Mouse (Mus musculus) T-helper 2 cell (primary cell): ENCODE measurements around the gene Entpd5.
"Not testable (repeated sequence)": the region's sequence is repeated elsewhere in the genome, so short reads cannot be mapped to it uniquely, and the experiment has no call there.

Experiments used
- in situ Hi-C: fragments of 300-600 bp; cut with MboI, MseI; formaldehyde crosslinking; loops from one replicate; pipeline ENCODE4 v1.15.1; 2025; ENCODE audit warnings: high pct_unique_total_duplicates

The Entpd5 gene

DNA sequence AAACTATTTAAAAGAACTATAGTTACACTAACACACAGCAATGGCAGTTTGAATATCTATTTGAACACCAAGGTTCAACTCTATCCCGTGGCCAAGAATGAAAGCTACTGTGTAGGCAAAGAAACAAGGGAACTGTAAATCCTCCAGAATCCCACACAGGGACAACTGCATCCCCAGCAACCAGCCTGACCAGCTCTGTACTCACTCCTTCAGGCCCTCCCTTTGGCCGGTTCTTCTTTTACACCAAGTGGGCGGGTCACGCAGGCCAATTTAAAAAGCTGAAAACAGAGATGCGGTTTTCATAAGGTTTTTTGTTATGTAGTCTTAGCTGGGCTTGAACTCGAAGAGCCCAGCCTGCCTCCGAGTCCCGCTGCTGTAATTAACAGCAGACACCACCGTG, 9.7 kb downstream of the Entpd5 start:
- in situ Hi-C loops = no loop called here

DNA sequence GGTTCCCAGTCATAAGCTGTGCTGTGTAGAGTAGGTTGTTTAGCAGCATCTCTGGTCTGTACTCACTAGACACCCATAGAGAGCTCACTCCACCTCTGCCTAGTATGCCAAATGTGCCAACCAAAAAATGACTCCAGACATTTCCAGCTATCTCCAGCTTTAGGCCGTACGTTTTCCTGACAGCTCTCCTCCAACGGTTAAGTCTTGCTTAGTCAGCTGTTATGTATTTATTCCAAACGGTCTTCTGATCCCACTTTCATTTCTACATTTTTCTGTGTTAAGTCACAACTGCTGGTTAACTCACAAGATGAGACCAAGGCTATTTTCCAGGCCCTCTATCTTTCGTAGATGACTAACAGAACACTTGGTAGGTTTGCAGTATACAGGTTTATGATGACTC, 10.2 kb downstream of the Entpd5 start:
- in situ Hi-C loops = no loop called here

DNA sequence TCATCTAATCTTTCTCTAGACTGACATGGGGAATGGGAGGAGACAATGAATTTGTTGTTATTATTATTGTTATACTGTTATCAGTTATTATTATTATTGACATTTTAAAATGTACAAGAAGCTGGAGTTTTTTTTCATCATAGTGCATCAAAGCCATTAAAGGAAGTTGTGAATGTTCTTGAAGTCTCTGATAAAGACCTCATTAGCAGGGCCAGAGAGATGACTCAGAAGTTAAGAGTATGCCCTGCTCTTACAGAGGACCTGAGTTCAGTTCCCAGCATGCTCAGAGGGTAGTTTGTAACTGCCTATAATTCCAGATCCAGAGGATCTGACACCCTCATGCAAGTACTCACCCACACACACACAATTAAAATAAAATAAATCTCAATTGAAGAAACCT, 11.1 kb downstream of the Entpd5 start:
- in situ Hi-C loops = no loop called here

DNA sequence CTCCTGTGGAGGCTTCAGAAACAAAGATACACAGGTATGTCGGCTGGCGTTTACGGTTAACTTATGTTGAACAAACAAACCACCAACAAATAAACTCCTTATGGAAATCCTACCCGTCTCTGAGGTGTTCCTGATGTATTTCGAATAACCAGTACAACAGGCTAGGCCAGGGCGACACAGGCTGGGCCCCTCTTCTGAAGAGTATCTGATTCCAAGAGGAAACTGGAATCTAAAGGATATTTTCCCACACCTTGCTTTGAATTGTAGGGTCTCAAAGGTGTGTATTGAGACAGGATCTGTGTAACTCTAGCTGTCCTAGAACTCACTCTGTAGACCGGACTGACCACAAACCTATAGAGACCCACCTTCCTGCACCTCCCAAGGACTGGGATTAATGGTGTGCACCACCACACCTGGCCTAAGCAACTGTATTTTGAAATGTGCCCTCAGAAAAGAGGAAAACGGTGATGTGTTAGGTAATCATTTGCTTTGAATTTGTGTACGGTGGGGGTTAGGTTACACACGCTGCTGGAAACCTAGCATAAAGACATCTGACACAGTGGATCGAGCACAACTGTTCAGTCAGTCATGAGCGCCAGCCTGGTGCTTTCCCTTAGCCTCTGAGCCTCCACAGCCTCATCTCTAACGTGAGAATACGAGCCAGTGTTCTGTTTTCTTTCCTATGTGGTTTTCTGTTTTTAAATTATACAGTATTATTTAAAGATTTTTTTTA, 11.7 kb downstream of the Entpd5 start:
- in situ Hi-C loops = no loop called here

DNA sequence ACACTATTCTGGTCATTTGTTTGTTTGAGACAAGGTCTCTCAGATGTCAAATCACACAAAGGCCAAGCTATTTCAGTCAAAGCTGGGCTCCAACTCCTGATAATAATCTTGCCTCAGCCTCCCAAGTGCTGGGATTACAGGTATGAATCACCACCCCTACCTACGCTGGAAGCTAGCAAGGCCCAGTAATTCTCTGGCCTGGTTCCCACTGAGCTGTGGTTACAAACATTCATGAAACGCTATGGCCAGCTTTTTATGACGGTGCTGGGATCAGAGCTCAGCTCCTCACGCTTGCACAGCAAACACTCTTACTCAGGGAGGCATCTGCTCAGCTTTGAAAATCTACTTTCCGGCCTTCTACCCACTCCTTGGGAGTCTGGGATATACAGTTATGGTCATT, 15.0 kb downstream of the Entpd5 start:
- in situ Hi-C loops = no loop called here

DNA sequence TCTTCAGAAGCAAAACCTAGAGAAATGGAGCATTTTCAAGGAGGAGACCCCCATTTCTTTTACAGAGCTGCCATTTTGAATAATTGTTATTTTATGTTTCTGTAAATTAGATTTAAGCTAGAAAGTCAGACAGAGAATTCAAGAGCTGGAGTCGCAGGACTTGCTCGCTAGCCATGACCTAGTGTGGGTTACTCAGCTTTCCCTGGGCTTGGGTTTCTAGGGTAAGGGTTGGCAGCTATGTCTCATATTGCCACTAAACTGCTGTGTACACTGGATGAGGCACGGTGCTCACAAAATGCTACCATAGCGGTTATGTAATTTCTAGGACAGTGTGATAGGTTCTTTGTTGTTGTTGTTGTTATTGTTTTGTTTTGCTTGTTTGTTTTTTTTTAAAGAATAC, 16.1 kb downstream of the Entpd5 start:
- in situ Hi-C loops = no loop called here

DNA sequence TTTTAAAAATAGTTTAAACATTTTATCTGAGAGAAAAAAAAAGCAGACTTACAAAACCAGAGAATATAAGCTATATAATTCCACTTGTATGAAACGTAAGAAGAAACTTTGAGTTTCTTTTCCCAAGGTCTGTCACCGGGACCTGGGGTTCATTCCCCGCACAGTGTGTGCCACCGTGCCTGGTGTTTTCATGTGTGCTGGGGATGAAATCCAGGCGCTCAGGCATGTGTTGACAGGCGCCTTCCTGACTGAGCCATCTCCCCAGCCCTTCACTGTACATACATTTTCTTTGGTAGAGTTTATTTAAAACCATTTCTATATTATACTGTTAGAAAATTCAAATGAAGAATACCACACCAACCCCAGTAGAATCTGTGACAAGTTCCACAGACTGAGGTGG, 18.5 kb downstream of the Entpd5 start:
- in situ Hi-C loops = no loop called here

DNA sequence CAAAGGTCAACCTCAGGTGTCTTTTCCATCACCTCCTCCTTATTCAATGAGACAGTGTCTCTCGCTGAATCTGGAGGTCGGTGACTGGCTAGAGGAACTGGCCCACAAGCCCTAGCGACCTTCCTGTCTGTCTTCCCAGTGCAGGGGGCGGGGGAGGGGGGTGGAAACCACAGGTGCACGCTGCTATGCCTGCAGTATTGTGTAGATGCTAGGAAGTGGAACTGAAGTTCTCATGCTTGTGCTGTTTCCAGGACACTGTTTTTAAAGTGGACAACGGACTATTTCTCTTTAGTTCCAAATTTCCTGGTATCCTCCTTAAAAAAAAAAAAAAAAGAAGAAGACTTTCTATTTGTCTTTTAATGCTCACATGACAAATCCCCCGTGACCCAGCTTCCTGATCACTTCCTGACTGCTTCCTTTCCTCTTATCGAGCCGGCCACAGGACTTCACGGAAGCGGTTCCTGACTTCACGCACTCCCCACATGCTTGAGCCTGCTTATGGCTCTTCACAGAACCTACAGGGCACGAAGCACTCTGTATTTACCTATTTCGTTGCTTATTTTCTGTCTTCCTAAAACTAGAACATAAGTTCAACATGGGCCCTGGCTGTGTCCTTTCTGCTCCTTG, 19.9 kb downstream of the Entpd5 start:
- in situ Hi-C loops = no loop called here

DNA sequence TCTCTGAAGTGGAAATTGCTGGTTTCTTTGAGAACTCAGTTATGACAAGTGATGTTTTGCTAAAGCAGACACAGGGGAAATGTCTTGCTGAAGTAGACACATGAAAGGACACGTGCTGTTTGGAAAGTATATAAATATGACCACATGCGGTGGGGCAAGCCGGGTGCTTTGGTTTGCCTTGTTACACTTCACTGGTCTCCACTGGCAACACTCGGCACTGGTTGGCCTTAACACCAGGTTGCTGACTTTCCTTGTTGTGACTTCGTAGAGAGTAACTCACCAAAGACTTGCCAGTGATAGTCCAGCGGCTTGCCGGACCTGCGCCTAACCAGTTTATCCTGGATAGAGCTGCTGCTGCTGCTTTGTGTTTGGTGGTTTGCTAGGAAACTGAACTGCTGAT, 20.7 kb downstream of the Entpd5 start:
- in situ Hi-C loops = no loop called here

DNA sequence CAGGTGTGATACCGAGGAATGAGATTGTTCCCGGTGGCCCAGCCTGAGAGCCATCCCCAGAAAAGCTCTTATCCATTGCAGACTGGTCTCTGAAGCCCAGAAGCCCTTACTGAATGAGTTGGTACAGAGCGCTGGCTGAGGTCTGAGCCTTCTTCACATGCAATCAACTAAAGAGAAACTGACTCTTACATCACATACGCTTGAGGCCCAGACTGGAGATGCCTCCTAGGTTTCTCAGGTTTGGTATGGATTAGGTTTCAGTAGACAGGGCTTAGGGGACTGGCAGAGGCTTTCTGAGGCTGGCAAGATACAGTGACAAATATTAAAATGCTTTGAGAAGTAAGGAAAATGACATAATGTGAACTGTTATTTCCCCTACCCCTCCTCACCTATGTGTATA, 23.4 kb downstream of the Entpd5 start:
- in situ Hi-C loops = no loop called here

DNA sequence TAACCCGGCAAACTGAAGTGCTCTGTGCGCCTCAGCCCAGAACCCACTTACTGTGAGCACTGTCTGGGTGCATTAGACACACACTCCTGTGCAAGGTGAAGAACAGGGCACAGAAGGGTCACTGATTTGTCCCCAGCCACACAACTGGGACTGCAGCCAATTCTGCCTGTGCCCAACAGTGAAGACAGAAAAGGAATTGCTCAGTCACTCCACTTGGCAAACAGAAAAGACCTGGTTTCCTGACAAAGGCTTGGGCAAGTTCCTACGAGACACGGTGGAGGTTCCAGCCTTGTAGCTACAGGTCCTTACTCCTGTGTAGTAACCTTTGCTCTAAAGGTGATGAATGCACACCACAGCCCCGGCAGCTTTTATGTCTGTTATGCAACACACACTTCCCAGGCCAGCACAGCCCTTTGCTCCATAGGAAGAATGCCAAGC, 24.2 kb downstream of the Entpd5 start:
- in situ Hi-C loops = no loop called here

DNA sequence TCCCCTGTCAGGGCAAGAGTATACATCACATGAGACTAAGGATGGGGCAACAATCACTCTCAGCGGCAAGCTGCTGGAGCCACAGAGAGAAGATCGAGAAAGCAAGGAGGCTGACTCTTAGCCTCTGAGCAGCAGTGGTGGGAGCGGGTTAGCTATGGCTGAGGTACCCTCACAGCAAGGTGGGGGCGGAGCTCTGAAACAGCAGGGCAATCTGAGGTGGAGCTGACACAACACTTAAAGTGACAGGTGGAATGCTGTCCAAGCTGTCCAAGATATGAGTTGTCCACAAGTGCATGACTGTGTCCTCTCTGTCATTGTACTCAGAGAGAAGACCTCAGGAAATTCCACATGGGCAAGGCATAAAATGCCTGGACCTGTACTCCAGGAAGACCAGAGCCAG, 26.5 kb downstream of the Entpd5 start:
- in situ Hi-C loops = no loop called here

DNA sequence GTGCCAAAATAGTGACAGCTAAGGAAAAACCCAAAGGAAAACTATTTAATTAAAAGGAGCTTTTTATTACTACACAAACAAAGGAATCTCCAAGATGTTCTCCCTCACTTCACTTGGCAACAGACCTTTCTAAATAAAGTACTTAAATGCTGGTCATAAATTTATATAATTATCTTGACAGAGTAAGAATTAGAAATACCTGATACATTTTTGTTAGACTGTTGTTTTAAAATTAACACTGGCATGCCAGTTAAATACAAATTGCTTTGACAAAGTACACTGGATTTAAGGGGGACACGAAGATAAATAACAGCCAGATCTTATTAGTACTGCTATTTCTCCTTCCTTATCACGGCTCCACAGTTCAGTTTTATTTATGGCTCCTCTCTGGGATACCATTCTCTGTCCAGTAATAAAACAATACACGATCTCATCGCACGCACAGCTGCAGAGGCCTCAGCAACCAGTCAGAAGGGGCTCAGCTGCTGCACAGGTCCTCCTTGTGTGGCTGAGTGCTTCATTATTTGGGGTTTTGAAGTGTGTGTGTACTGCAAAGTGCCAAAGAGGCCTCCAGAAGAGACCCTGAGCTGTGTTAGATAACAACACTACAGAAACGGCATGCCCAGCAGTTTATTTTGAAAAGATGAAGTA, 34.9 kb downstream of the Entpd5 start:
- in situ Hi-C loops = no loop called here

DNA sequence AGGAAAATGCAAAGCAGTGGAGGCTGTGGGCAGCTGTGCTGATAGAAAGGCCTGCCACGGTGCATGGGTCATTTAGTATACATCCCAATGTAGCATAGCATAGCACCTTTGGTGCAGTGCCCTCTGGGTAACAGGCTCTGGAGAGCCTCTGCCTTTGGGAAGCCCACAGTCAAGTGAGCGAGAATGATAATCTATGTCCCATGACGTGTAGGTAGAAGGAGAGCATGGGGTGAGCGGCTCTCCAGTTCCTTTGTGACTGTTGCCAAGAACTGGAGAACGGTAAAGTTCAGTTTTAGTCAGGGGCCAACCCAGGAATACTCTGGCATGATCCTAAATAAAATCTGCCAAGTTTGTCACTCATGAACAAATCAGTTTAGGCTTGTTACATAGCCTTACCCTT, 37.2 kb downstream of the Entpd5 start:
- in situ Hi-C loops = no loop called here

DNA sequence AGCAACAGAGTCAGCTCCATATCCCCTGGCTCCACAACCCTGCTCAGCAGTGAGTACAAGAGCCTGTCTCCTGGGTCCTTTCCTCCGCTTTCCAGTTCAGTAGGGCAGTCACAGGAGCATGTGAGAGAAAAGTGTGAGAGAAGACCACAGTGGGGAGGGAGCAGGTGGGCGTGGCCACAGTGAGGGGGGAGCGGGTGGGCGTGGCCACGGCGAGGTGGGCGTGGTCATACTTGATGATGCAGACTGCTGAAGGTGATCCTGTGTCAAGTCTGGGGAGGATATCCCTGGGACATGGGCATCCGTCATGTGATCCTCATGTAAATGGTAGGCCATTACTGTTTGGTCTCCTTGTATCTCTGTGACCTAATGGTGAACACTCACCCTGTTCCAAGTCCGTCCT, 41.9 kb downstream of the Entpd5 start:
- in situ Hi-C loops = no loop called here

DNA sequence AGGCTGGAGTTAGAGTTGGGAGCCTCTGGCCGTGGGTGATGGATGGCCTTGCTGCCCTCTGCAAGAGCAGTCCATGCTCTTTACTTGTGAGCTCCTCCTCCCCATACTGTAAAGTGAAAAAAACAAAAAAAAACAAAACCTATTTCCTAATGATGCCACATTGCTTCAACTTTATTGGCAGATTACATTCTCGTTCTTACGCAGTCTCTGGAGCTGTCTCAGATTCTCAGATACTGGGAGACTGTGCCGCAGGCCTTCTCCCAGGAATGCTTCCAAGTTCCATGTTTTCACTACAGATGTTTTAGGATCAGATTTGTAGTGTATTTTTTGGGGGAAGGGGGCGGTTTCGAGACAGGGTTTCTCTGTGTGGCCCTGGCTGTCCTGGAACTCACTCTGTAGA, 43.7 kb downstream of the Entpd5 start:
- in situ Hi-C loops = no loop called here

DNA sequence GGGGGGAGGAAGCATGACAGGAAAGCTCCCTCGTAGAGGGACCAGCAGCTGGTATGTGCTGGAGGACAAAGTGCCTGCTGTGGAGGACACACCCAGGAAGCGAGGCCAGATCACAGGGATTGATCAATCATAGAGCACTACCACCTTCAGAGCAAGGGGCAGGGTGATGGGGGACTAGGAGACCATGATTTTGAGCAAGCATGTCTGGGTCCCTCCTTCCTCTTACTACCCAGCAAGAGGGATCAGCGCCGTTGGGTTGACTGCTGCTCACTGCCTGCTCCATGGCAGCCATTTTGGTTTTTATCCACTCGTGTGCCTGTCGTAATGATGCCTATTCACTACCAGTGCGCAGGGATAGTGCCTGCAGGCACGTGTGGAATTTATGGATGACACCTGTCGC, 44.5 kb downstream of the Entpd5 start:
- in situ Hi-C loops = no loop called here

DNA sequence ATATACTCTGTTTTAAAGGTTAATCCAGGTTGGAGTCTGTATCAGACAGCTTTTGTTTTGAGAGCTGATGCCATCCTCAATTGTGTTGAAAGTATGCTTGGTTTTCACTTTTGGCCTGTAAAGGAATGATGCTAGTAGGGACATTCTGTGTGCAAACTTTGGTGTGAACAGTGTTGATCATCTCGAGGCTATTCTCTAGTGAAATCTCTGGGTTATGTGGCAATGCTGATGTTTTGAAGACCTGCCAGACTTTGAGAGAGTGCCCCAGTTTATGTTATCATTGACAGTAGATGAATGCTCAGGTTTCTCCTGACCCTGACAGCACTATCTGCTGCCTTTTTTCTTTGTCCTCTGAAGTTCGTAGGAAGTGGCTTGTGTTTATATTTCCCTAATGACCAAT, 46.0 kb downstream of the Entpd5 start:
- in situ Hi-C loops = no loop called here

DNA sequence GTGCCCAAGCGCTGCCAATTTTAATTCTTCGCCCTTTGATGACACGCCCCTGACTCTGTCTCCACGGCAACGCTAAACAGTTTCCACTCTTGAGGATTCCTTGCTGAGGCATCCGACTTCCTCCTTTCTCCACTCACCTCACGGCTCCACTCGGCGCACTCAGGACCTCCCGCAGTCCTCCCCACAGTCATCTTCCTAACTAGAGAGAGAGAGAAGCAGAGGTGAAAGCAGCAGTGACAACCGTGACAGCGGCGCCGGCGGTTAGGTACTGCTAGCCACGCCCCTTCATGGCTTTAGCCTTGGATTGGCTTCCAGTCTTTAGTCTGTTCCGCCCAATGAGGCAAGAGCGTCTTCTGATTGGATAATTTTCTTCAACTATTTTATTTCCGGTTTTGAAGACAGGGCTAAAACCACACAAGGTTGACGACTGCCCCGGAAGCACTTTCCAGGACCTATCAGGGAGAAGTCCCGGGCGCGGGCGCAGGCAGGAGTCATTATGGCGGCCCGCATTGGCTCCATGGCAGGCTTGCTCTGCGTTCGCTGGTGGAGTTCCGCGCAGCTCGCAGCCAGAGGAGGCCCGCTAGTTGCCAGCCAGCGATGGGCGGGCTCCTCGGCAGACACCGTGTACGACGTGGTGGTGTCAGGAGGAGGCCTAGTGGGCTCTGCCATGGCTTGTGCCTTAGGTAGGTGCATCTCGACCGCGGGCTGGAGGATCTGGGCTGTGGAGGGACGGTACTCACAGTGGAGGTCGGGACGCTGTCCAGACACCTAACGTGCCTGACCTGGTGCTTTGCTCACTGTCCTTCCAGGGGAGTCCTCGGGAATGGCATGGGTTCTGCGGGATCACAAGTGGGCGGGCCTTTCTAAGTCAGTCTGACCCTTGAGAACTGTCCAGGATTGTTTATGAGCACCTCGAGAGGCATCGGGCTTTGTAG, 47.0 kb downstream of the Entpd5 start, which contains the start of the genes Coq6 and Fam161b:
Gene Coq6, plus strand, starts transcription at position 103 of the 935 bp plus-strand sequence.
Gene Fam161b, minus strand, starts transcription at position 279 of the 935 bp plus-strand sequence.
- in situ Hi-C loops = no loop called here

DNA sequence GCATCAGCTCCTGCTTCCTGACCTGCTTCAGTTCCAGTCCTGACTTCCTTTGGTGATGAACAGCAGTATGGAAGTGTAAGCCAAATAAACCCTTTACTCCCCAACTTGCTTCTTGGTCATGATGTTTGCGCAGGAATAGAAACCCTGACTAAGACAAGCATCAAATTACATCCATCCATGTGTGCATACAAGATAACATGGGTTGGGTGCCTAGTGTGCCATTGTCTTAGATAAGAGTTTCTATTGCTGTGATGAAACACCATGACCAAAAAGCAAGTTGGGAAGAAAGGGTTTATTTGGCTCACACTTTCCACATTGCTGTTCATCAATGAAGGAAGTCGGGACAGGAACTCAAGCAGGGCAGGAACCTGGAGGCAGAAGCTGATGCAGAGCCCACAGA, 50.1 kb downstream of the Entpd5 start:
- in situ Hi-C loops = not testable (repeated sequence)

DNA sequence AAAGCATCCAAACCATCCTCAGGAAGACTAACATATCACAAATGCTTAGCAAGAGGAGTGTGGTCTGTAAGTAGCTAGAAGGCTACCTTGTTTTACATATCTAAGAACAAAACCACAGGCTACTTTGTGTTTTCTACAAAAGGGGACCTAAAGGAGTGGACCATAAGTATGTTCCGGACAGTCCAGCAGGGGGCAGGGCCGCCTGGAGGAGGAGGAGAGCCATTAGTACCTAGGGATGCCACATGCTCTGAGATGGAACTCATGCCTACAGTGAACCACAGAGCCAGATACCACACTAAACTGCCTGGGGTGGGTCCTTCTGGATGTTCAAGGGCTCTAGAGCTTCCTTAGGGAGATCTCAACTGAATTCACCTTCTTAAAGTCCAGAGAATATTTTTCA, 61.6 kb downstream of the Entpd5 start:
- in situ Hi-C loops = no loop called here
